Mouse (Mus musculus): ENCODE measurements around the gene A630095N17Rik.

DNA sequence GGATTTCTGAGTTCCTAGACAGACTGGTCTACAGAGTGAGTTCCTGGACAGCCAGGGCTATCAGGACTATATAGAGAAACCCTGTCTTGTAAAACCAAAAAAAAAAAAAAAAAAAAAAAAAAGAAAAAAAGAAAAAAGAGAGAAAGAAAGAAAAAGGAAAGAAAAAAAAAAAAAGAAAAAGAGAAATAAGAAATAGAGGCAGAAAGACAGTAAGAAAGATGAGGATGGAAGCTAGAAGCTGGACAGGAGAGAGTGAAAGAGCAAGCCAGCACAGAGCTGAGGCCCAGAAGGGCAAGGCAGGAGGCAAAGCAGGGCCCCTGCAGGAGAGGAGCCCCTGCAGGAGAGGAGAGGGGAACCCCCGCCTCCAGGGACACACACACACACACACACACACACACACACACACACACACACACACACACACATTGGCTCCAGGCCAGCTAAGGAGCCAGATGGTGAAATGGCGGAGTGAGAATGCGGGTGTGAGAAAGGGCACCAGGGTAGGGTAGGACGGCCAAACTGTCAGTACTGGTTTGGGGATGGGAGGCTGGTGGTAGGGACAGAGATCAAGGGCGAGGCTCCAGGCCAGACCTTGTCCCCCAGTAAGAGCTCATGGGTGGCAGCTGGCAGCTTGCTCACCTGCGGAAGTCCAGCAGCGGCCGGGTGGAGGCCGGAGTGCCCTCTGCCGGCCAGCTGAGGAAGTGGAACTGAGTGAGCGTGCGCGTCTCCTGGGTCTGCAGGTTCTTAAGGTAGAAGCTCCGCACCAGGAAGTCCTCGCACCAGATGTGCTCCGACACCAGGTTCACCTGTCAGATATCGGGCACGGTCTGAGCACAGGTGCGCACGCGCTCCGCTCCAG is 19.4 kb upstream of the A630095N17Rik start:
- TF ChIP-seq POLR2A (IDR thresholded peaks at IDR 0.05; ENCODE audit: borderline replicate concordance, extremely low read depth, low read depth, low read length) (0 out of 2 replicates have a peak, but pooled peaks have one; percentile 9), CTCF (IDR thresholded peaks at IDR 0.05; ENCODE audit: insufficient read depth, low read length) (peak; percentile 59)

All from lung, adult 2 months (tissue).